Mouse (Mus musculus) adrenal gland, postnatal 10 days (tissue): ENCODE measurements around the gene Gm10197. TPM values are rescaled to one million over a fixed set of nuclear protein-coding genes. Genes with fewer than 3 reads are reported as not detected.

Experiments used
- DNase-seq: peaks from one replicate; pipeline ENCODE4 v3.0.0; 2021; ENCODE audit warnings: mixed read lengths
- total RNA-seq, 2 experiments: library from RNA; stranded (reverse); gene quantifications; 2 replicates each; pipeline ENCODE4 v1.2.3; 2021

Gm10197 gene
- total RNA-seq, 2 experiments from 2014 or later: not detected

DNA sequence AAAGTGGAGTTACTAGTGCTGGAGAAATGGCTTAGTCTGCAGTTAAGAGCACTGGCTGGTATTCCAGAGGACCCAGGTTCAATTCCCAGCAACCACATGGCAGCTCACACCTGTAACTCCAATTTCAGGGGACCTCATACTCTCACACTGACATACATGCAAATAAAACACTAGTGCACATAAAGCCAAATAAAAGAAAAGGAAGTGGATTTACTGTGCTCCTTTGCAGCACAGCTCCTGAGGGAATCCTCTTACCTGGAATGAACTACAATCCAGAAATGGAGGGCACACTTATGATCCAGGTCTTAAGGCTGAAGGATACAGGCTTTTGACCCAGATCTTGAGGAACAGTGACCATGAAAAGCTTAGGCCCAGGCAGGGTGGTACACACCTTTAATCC, 22.1 kb upstream of the Gm10197 start:
- DNase-seq: no peak

- DNase-seq: no peak
These were observed 21.3 kb upstream of the Gm10197 start for GRCm38 (mm10) chr19:53392781-53393343.

GRCm38 (mm10) chr19:53391787-53392186, 20.2 kb upstream of the Gm10197 start:
- no peak for DNase-seq

GRCm38 (mm10) chr19:53391386-53391785, 19.8 kb upstream of the Gm10197 start:
- no peak for DNase-seq

- peak; percentile 99 for DNase-seq
These were observed 19.0 kb upstream of the Gm10197 start, which contains the start of gene Smndc1 for GRCm38 (mm10) chr19:53390495-53391007. Gene Smndc1 (minus strand): TSS chr19:53390578.

DNA sequence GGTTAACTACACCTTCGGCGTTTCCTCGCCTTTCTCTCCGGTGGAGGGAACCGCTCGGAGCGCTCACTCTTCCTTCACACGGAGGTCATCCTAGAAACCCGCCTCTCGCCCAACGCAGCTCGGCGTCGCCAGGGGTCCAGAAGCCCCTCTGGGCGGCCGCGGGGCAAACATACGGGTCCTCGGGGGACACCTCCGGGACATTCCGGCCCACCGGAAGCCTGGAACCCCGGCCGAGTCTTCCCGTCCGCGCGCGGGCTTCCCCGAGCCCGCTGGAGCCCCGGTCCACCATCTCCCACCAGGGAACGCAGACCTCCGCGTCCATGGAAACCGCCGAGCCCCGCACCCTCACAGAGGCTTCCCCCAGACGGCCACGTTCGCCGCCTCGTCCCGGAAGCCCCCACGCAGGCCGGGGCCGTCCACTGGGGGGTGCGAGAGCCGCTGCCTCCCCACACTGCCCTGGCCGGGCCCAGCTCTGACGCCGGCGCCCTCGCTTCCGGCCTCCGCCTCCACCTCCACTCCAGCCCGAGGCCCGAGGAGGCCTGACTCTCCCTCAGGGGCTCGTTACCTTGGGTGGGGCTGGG, 18.4 kb upstream of the Gm10197 start:
- no peak for DNase-seq

- DNase-seq: no peak
These were observed 17.9 kb upstream of the Gm10197 start for GRCm38 (mm10) chr19:53389417-53389816.

GRCm38 (mm10) chr19:53383336-53383735, 11.8 kb upstream of the Gm10197 start:
- no peak for DNase-seq

GRCm38 (mm10) chr19:53378421-53378820, 6.9 kb upstream of the Gm10197 start:
- DNase-seq: no peak

- DNase-seq: no peak
These were observed 6.1 kb upstream of the Gm10197 start for GRCm38 (mm10) chr19:53377652-53378051.

GRCm38 (mm10) chr19:53375816-53376215, 4.2 kb upstream of the Gm10197 start:
- DNase-seq: no peak

- no peak for DNase-seq
These were observed 3.7 kb upstream of the Gm10197 start for GRCm38 (mm10) chr19:53375299-53375698.

DNA sequence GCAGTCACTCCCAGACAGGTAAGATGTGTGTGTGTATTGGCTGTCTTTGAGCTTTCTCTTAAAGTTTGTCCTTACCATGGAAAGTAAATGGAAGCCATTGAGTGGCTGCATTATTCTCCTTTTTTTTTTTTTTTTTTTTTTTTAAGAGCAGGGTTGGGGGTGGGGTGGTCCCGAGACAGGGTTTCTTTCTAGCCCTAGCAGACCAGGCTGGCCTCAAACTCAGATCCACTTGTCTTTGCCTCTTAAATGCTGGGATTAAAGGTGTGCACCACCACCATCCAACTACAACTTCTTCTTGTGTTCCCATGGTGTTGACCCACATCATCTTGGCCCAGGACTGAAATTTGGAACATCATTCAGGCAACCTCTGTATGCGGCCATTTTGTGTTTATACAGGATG, 2.0 kb upstream of the Gm10197 start:
- no peak for DNase-seq

- DNase-seq: no peak
These were observed 1.3 kb downstream of the Gm10197 start for GRCm38 (mm10) chr19:53370233-53370632.

GRCm38 (mm10) chr19:53369469-53370043, 2.0 kb downstream of the Gm10197 start:
- peak; percentile 89 for DNase-seq

GRCm38 (mm10) chr19:53366881-53367280, 4.7 kb downstream of the Gm10197 start:
- DNase-seq: no peak

GRCm38 (mm10) chr19:53366057-53366775, 5.3 kb downstream of the Gm10197 start:
- no peak for DNase-seq

- peak; percentile 79 for DNase-seq
These were observed 6.6 kb downstream of the Gm10197 start for GRCm38 (mm10) chr19:53364963-53365362.

DNA sequence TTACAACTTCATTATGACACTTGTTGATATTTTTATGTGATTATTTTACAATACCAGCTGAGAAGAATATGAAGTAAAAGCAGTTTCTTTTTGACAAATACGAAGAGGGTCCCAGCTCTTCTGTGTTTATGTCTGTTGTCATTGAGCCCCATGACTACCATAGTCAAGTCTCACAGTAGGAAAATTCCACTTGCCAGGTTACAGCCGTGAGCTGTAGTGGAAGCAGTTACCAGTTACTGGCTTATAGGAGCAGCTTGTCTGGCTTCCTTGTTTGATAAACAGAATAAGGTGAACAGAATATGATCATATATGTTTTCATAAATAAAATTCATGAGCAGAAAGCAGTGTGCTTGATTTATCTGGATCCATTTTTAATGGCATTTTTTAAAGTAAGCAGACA, 7.0 kb downstream of the Gm10197 start:
- DNase-seq: no peak

GRCm38 (mm10) chr19:53362967-53363366, 8.6 kb downstream of the Gm10197 start:
- DNase-seq: peak; percentile 47

DNA sequence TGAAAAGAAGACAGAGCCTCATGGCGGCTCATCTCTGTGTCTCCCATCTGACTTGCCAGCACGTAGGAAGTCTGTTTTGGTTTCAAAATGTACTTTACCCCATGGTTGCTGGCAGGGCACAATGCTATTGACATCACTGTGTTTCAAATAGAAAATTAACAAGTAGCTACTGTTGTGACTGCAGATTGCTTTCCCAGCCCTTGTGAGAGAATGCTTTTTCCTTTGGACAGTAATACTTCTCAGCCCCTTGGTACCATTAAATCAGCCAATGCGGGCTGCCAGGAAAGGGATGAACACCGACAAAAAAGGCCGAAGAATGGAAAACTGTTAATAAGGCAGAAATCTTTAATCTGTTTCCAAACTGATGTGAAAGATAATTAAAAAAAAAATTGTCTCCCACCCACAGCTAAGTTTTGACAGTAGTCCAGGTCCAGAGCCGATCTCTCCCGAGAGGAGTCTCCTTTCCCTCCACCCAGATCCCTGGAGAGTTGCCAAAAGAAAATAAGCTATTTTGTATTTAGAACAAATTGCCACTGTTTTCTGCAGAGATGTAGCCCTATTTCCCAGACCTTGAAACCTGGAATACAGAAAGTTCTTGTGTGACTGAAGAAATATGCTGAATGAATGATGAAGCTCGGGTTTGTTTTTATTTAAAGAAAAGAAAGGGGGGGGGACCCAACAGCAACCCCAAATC, 11.2 kb downstream of the Gm10197 start:
- DNase-seq: peak; percentile 38
